Mouse (Mus musculus): ENCODE results near the gene Gm10097.

Gene Gm10097
- long read RNA-seq, experiment 1: 0 reads
- long read RNA-seq, experiment 2: 0 reads

- intact Hi-C loops (cut with DNase I): no loop called here
Observed at GRCm38 (mm10) chr10:5068676-5069265, at the start of gene Gm10097. TSS of gene Gm10097 (plus strand) at chr10:5069192.

DNA sequence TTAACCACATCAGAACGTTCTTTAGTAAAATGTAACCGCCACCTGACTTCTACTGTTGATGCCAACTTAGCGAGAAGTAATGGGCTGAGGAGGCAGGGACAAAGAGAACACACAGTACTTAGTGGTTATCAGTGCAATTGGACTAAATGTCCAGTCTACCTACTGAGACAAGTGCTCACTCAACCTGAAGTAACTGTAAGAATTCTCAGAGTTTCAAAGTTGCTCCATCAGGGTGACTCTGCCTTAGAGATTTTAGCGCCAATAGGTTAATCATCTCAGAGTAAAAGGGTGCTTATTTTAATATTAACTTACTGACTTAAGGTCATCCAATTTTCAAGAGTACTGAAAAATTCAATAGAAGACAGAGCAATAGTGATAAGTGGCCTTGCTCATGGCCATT lies 43.1 kb upstream of the Gm10097 start:
- intact Hi-C loops (cut with DNase I): no loop called here

DNA sequence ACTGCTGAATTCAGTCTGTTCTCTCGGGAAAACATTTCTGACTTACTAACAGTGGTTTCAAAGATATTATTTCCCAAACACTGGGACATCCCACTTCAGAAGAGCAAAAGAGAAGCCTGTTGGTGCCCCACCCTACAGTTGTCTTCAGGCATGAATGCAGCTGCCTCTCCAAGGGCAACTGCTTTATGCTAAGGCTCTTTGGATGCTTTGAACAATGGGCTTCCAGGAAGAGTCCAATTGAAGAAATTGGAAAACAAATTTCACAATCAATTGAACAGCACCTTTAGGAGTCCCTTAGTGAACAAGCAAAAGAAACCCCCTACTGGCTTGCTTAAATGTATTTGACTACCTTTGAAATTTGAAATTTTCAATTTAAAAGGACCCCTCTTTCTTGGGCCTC lies 41.8 kb upstream of the Gm10097 start:
- intact Hi-C loops (cut with DNase I): no loop called here

DNA sequence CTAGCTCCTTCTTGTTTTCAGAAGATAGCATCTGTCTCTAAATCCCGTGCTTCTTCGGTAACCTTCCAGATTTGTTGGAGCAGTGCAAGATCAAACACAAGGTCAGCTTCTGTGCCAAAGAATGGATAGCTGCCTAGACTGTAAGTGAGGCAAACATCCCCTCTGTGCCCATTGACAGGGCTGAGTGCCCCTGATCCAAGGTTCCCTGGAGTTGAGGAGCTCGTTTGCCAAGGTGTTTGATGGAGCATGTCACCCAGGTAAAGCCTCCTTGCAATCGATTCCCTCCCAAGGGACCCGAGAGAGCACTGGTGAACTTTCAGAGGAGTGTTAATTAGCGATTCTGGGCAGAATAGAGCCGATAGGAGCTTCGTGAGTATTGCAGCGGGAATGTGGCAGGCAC lies 40.7 kb upstream of the Gm10097 start:
- intact Hi-C loops (cut with DNase I): no loop called here

DNA sequence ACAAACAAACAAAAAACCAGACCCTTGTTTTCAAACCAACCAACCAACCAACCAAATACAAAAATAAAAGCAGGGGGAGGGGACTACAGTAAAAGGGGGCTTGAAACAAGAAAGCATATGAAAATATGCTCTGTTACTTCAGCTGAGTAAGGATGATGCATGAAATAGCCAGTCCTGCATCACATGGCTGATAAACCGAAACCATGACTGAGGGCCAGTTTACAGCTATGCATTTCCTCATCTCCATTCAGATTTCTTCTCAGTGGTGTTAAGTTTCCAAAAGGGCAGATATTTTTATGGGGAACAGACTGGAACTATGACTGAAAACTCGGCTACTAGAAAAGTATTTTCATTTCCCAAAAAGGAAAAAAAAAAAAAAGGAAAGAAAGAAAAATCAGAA lies 39.8 kb upstream of the Gm10097 start:
- intact Hi-C loops (cut with DNase I): no loop called here

DNA sequence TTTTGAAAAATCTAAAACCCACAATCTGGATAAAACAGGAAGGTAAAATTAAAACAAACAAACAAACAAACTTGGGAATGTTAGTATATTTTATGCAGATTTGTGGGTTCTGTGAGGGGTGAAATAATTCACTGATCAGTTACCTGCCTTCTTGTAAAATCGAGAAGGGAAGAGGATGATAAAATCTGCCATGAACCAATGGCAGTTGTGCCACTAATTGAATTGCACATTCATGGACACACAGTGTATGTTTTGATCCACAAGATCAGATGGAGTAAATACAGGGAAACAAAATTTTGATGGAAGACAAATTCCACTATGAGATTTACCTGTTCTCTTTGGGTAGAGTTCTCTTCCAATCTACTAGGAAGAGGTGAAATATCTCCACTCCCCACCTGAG lies 39.1 kb upstream of the Gm10097 start:
- intact Hi-C loops (cut with DNase I): no loop called here

- intact Hi-C loops (cut with DNase I): no loop called here
Observed at GRCm38 (mm10) chr10:5032192-5033048, 36.6 kb upstream of the Gm10097 start.

DNA sequence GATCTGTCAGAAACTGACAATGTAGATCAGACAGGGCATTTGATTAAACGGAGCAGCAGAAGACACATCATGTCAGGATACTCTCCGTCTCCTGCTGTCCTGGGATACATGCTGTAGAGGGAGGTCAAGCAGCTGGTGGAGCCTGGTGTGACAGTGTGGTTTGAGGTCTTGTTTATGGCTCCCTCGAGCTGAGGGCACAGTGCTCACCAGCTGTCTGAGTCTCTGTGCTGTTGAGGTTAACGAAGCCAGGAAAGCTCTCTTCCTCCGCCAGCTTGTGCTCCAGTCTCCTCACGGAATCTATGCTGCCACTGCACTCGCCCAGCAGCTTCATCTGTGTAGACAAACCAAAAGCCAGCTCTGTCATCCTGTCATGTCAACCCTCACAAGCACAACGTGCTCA lies 27.7 kb upstream of the Gm10097 start:
- intact Hi-C loops (cut with DNase I): no loop called here

DNA sequence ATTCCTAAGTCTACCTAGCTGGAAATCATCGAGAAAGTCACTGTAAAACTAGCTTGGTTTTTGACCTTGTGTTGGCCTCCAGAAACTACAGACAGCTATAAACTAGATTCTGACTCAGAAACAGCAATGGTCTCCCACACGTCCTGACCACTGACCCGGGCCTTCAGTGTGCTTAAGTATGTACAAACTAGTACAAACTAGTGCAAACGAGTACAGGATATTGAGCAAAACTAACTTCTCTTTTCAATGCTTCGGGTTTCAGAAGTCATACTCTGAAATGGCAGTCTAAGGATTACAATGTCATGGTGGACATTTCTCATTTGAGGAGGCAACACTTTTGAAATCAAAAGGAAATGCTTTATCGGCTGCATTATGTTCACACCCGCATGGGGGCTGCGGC lies 24.5 kb upstream of the Gm10097 start:
- intact Hi-C loops (cut with DNase I): no loop called here

DNA sequence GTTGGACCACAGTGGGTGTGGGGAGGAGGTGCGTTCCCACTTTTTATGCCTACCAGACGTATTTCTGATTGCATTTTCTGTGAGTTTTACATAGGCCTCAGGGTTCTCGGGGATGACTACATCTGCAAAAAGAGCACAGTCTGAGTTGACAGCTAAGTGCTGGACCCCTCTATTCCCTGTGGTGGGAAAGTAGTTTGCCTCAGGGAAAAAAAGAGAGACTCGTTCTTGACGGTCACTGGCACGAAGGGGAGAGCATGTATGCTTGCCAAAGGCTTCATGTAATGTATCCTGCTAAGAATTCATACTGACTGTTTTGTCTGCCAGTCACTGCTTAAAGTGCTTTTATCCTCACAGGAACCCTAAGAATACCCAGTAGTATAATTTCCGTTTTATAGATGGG lies 23.8 kb upstream of the Gm10097 start:
- intact Hi-C loops (cut with DNase I): no loop called here

DNA sequence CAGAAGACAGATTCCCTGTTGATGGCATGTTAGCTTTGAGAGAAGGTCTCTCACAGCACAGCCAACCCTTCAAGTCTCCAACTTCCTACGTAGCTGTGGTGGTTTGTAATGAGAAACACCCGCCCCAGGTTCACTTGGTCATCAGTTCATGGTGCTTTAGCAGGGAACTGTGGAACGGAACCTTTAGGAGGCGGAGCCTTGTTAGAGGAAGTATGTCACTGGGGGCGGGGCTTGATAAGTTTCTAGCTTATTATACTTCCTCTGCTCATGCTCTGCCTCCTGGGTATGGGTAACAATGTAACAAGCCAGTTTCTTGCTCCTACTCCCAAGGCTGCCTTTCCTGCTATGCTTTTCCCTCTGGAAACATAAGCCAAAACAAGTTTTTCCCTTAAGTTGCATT lies 23.3 kb upstream of the Gm10097 start:
- intact Hi-C loops (cut with DNase I): no loop called here

GRCm38 (mm10) chr10:5056243-5056735 lies 12.7 kb upstream of the Gm10097 start:
- intact Hi-C loops (cut with DNase I): no loop called here

GRCm38 (mm10) chr10:5056940-5057339 lies 12.1 kb upstream of the Gm10097 start:
- intact Hi-C loops (cut with DNase I): no loop called here

DNA sequence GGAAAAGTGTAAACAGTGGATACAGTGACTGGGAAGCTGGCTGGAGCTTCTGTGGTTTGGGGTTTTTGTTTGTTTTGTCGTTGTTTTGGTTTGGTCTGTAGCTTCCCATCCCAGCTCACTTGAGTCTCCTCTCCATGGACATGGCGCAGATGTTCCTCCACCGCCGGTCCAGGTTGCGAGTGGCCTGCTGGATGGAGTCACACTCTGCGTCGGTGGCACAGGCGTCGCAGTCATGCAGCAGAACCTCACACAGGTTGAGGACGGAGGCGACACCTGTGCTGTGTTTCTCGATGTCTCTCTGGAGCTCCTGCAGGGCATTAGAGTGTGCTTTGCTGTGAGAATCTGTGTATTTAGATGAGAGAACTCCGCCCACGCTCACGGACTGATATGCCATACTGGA lies 11.3 kb upstream of the Gm10097 start:
- intact Hi-C loops (cut with DNase I): no loop called here

- intact Hi-C loops (cut with DNase I): no loop called here
Observed at GRCm38 (mm10) chr10:5058876-5059275, 10.1 kb upstream of the Gm10097 start.

DNA sequence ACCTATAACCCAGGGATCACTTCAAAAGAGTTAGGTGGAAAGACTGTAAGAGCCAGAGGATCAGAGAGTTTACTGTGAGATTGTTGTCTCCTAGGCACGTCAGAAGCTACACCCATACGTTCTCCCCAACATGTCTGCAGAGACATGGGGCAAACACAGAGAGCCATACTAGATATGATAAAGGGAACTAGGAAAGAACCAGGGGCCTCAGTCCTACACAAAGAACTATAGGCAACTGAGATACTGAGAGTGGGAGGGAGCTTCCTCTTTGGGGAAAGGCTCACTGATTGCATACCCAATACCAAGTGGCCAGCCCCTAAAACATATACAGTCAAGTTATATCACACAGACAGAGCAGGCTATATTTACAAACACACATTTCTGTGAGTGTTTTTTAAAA lies 9.0 kb upstream of the Gm10097 start:
- intact Hi-C loops (cut with DNase I): no loop called here

DNA sequence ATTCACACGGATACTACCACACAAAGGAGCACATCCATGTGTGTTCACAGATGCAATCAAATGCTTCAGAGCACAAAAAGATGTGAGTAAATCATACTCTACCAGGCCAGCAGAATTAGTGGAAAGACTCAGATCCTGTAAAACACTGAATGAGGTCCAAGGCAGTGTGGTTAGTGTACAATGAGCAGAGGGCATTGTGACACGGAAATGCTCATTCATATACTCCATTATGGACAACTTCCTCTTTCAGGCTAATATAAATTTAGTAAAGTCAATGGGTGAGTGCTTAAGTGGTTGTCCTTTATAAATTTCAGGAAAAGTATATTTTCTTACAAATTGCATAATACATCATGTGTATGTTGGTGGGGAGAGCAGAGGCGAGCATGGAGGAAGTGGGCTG lies 1.9 kb upstream of the Gm10097 start:
- intact Hi-C loops (cut with DNase I): no loop called here

DNA sequence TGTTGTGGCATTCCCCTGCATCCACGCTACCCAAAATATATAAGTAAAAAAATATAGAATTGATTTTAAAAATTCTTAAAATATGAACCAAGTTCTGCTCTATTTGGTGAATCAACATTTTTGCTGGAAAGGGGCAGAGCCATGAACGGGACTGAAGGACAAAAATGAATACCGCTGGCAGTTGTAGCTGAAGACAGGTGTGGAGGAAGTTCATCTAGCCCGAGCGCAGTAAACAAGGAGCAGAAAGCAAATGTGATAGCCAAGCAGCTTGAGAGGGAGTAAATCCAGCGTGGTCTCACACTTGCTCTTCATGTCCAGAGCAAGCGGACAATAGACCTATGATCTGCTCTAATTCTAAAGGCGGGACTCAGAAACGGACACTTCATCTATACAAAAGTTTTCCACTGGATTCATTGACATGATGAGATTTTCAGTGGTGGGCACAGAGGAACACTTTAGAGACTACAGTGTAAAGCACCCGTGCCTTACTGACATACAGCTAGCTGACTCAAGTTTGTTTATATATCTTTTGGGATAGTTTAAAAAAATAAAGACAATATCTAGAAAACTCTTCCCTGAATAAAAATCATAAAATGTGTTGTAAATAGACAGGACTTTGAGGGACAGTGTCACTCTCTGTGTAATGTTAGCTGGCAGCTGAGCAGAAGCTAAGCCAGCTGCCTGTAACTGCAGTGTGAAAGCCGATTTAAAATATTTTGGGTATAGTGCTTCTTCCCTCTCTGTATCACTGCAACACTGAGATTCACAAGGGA lies 1.4 kb downstream of the Gm10097 start:
- intact Hi-C loops (cut with DNase I): no loop called here

- intact Hi-C loops (cut with DNase I): no loop called here
Observed at GRCm38 (mm10) chr10:5070941-5071231, 1.9 kb downstream of the Gm10097 start.

- intact Hi-C loops (cut with DNase I): no loop called here
Observed at GRCm38 (mm10) chr10:5072054-5072453, 3.1 kb downstream of the Gm10097 start.

DNA sequence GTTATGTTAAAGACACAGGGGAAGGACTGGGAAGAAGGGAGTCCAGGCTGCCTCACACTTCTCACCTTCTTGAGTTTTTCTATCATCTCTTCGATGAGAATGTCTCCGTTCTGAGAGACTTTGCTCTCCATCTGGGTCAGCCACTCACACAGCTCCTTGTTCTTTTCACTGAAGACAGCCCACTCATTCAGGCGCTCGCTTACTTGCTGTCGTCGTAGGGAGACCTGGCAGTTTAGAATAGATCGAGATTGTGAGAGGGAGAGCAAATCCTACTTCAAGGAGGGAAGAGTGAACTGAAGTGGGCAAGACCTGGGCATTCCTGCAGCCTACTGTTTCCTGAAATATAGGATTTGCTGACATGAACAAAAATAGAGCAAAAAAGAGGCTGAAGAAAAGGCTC lies 6.7 kb downstream of the Gm10097 start:
- intact Hi-C loops (cut with DNase I): no loop called here

DNA sequence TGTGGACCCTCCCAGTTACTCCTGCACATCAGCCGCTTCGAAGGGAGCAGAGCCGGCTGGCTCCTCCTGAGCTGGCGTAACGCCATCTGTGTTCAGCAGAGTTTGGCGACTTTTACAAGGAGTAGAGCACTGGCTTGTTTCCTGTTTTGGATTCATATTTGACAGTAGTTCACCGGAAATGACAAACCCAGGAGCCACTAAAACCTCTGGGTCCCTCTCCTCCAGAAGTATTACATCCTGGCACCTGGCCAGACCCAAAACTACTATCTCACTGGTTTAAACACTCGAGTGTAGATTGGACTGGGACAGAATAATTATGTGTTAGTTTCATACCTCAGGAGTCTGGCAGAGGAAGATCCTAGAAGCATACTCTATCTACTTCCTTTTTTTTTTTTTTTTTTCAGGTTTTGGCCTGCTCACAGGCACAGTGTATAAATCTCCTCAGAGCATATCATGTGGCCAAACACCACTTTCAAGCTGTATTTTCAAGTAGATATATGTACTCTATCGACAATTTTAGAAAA lies 11.0 kb downstream of the Gm10097 start:
- intact Hi-C loops (cut with DNase I): no loop called here
